Mouse (Mus musculus) c-Kit-positive CD71-negative TER-119-negative erythroid progenitor cells, embryonic 14.5 days (primary cell): ENCODE data around the gene Snx29.
A peak's percentile ranks its signal among the peaks of the same experiment; 100 is the strongest.

Experiments
- DNase-seq: peaks from one replicate; pipeline ENCODE4 v3.0.0-alpha.2; 2013; ENCODE audit warnings: low read depth

Gene Snx29

DNA sequence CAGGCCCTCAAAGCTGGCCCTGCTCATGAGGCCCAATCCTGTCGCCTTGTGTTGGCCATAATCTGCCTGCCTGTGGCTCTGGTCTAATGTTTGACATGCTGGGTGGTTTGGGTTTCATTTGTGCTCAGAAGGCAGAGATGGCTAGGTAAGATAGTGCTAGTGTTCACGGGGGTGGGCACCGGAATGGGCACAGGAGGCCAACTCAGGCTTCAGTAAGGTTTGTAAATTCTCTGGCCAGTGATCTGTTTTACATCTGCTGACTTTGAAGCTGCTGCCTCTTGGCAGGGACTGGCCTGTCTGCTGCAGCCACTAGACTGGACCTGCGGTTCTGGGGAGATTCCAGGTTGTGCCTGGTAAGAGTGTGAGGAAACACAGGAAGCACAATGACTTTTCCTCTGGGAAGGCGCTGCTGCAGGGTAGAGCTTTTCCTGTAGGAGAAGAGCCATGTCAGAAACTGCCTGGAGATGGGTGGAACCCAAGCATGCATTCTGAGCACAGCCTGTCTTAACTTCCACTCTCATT, 408.4 kb downstream of the Snx29 start:
- no peak for DNase-seq

GRCm38 (mm10) chr16:11738341-11738740, 415.6 kb downstream of the Snx29 start:
- peak; percentile 22 for DNase-seq

GRCm38 (mm10) chr16:11741951-11742350, 419.2 kb downstream of the Snx29 start:
- DNase-seq = no peak

- no peak for DNase-seq
Observed at GRCm38 (mm10) chr16:11742351-11742750, 419.6 kb downstream of the Snx29 start.

- DNase-seq = no peak
Observed at GRCm38 (mm10) chr16:11743013-11743412, 420.3 kb downstream of the Snx29 start.

DNA sequence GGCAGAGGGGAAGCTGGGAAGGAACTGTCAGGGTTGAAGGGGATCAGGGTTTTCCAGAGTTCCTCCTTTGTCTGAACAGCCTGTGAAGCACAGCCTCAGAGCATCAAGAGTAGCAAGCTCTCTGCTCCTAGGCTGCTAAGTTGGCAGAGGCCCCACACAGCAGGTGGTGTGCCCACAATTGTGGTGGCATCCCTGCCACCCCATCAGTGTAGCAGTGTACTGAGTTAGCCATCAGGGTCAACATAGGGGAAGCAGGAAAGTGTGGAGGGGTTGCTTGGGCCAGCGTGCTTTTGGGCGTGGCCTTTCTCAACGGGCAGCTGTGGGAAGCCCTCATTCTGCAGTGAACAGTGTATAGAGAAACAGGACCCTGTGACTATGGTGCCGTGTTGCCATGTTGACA, 421.0 kb downstream of the Snx29 start:
- DNase-seq = no peak

DNA sequence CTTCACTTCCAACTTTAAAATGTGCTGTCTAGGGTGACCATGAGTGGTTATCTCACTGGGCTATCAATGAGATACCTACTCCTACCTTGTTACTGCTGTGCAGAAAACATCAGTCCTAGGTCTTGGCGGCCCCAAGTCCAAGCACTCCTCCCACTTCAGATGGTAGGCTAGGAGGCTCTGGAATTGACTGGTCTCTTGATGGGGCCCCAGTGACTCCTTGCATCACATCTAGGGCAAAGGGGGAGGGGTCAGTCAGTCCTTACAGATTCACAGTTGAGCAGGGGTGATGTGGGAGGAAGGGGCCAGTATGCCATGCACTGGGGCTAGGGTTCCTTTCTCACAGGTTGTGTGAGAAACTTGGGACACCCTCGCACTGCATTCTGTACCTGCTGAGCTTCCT, 423.3 kb downstream of the Snx29 start:
- no peak for DNase-seq

DNA sequence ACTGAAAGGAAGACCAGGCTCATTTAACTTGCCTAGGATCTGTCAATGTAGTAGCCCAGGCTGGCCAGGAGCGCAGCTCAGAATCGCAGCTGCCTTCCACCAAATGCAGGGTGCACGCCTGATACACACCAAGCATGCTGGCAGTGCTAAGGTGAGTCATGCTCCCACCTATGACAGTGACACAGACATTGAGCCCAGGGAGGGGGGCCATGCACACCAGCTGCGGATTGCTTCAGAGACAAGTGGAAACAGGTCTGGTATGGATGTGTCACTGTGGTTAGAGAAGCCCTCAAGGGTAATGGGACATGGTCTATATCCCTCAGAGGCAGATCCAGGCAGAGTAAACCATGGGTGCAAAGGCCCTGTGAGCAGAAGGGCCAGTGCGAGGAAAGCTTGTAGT, 425.2 kb downstream of the Snx29 start:
- DNase-seq = no peak

DNA sequence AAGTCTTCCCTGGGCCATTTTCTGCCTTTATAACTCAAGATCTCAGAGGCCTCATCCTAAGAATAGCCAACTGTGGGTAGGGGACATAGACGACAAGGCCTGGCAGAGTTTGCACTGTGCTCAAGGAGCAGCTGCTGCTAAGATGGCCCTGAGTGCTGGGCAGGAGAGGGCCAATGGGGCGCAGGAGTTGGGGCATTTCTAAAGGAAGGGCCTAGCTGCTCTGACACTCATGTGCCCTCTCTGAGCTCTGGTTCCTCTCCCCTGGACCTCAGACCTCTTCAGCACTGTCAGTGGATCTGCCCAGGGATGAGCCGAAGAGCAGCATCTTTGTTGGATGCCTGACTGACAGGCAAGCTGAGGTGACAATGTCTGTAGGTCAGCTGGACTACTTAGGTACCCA, 426.4 kb downstream of the Snx29 start:
- no peak for DNase-seq

DNA sequence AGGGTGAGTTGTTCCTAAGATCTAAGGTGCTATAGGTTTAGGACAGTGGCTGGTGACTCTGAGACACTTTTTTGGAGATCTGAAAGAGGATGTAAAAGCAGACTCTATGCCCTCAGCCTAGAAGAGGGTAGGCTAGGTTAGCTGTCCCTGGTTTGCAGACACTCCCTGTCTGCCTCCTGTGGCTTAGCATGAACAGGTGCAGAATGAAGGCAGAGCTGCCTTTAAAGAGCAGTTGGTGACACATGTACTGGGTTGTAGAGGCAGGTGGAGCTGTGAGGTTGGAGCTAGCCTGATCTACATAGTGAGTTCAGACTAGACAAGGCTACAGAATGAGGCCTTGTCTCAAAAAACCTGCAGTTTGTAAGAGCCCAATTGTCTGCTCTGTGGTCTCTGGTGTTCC, 427.9 kb downstream of the Snx29 start:
- DNase-seq = no peak

GRCm38 (mm10) chr16:11752557-11752956, 429.8 kb downstream of the Snx29 start:
- DNase-seq = no peak

DNA sequence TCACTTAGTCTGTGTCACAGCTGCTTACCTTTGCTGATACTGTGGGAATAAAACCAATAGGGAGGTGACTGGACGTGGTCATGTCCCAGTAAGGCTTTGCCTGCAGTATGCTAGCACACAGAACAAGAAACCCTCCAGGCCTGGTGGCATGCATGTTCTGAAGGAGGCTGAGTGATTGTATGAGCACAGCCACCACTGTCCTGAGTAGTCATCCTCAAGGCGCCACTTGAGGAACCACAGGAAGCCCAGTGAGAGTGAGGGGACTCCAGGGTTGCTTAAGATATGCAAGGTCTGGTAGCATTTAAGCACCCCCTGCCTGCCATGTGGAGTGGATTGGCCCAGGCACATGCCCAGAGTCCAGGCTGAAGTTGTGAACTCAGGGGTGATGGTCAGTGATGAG, 430.8 kb downstream of the Snx29 start:
- no peak for DNase-seq

DNA sequence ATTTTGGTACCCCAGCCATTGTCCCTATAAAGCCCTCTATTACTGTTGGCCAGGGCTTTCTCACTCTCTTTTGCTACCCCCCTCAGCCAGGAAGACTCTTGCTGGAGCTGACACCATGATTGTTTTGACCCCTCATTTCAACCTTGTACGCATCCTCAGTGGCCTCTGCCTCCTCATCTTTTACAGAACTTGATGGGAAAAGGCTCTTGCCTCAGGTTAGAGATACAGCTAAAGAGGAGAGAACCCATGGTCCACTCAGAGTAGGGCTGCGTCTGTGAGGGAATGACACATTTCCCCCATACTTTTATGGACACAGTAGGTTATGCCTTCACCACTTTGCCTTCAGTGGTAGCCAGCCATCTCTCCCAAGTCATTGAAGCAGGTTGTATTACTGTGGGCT, 431.4 kb downstream of the Snx29 start:
- DNase-seq = no peak

GRCm38 (mm10) chr16:11755281-11756066, 432.8 kb downstream of the Snx29 start:
- no peak for DNase-seq

DNA sequence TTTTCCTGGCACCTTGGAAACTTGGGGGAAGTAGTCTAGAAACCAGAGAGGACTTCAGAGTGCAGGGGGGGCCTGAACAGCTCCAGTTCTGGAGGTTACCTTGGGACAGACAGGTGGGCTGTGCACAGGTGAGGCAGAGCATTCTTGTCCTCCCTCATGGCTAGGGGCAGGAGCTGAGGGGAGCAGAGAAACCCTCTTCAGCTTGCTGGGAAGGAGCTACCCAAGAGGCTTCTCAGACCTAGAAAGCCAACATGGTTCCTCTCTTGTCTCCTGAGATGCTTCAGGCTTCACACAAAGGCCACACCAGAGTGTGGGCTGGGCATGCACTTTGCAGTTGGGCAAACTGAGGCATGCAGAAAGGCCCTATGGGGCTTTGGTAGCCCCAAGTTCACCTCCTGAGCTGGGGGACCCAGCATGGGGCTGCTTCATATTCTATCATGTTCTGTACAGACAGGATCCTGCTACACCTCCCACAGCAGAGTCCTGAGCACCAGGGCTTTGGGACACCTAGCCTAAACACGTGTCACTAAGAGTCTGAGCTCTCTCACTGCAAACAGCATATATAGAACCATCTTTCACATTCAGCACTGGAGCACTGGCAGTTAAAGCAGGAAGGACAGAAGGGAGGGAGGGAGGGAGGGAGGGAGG, 434.0 kb downstream of the Snx29 start:
- no peak for DNase-seq

GRCm38 (mm10) chr16:11757471-11757870, 434.8 kb downstream of the Snx29 start:
- no peak for DNase-seq

DNA sequence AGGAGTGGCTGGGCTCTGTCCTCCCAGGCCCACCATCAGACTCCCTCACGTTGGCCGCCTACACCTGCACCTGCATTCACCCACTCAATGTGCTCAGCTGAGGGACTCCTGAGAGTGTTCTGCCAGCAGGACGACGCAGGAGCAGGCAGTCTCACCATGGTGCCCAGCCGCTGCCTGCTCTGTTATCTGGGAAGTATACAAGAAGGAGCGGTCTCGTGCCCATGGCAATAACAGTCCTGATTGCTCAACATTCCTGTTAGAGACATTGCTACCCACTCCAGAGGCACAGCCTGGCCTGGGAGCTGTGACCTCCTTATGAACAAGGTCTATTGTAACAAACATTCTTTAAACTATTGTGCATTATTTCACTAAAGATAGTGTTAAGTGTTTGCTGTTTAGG, 435.2 kb downstream of the Snx29 start:
- no peak for DNase-seq

DNA sequence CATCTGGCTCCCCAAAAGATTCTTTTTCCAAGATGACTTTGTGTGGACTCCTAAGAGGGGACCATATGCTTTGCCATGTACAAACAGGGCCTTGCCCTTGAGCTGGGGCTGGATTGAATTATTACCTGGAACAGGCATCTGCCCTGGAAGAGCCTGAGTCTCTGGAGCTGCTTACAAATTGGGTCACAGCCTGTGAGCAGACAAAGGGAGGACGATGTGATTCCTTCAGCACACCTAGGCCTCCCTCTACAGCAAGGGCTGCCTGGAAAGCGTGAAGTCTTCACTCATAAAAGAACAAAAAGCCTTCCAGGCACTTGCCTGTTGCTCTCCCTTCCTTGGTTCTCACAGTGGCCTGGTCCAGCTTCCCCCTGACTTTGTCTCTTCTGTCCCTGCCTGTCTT, 449.6 kb downstream of the Snx29 start:
- DNase-seq = no peak

- DNase-seq = no peak
Observed at GRCm38 (mm10) chr16:11774321-11774720, 451.6 kb downstream of the Snx29 start.

GRCm38 (mm10) chr16:11776528-11776927, 453.8 kb downstream of the Snx29 start:
- DNase-seq = no peak

- no peak for DNase-seq
Observed at GRCm38 (mm10) chr16:11778191-11778590, 455.5 kb downstream of the Snx29 start.

DNA sequence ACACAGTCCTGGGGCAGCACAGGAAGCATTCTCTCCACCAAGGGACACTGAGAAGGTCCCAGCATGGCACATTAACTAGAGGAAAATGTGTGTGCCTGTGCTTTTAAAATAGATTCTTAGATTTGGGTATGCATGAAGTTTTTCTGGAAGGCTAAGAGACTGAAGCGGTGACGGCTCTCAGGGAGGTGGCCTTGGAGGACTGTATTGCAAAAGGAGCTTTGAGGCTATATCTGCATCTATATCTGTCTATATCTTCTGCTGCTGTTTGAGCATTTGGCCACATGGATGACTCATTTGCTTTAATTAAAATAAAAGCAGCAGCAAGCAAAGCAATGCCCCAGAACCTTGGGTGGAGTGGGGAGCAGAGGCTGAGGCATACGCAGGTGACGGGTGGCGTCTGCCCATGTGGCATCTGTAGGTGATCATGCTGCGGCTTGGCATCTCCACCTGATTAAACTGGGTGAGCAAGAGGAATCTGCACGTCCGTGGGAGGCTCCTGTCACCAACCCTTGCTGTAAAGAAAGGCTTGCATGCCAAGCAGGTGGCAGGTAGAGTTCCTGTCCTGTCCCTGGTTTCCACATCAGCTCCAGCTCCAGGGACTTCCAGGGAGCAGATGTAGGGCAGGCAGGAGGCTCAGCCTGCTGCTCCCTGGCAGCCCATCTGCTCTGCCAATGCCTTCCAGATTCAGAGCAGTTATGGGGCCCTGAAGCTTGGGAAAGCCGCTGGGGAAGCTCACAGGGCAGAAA, 456.2 kb downstream of the Snx29 start:
- no peak for DNase-seq

- peak; percentile 12 for DNase-seq
Observed at GRCm38 (mm10) chr16:11782082-11782481, 459.4 kb downstream of the Snx29 start.
